Mouse (Mus musculus): ENCODE measurements around the gene Csad.

GRCm38 (mm10) chr15:102152646-102153045 lies 51.9 kb downstream of the Csad start:
- TF ChIP-seq CTCF (IDR thresholded peaks at IDR 0.05; ENCODE audit: extremely low read depth, insufficient read length, insufficient replicate concordance, low read depth, low read length) = no peak
- TF ChIP-seq POLR2A (IDR thresholded peaks at IDR 0.05; ENCODE audit: low read depth, low read length) = no peak

Measured in small intestine, adult 2 months (tissue).